Mouse (Mus musculus): ENCODE data around the gene Dnah14.

GRCm38 (mm10) chr1:181842781-181843180 is 266.4 kb downstream of the Dnah14 start, which contains the start of gene Lbr:
- TF ChIP-seq CTCF (IDR thresholded peaks at IDR 0.05; ENCODE audit: extremely low read depth, insufficient read depth, low read length), result no peak
- no peak for TF ChIP-seq POLR2A (IDR thresholded peaks at IDR 0.05; ENCODE audit: extremely low read depth, insufficient read depth, low read length)
